Mouse (Mus musculus) heart, embryonic 13.5 days (tissue): ENCODE data around the gene Pfas. TPM values are rescaled to one million over a fixed set of nuclear protein-coding genes. Genes with fewer than 3 reads are reported as not detected.

Experiments used
- microRNA-seq: library from miRNA; unstranded; fragments of <30 nt; microRNA quantifications from one replicate; pipeline ENCODE4, GENCODE M21; 2016
- polyA plus RNA-seq: library from polyadenylated mRNA; unstranded; fragments of >200 nt; fragmentation: Nextera tagmentation; extraction: Ambion mirVana; gene quantifications from 2 replicates; pipeline ENCODE4 v1.2.1, GENCODE M21; 2015

Pfas gene
- polyA plus RNA-seq, 1 experiment from 2014 or later: 19.9 TPM

Small RNA genes within 50 kb of the gene (microRNA-seq; reads per million reads assigned to microRNA genes)
- gene Mir3062: 6.1 reads per million, percentile 22 among the genes with 10 or more reads in this experiment

Other genes with a start within 250 kb of the Pfas start
- 56.7 and 61.6 TPM in 2 replicates for gene Ndel1, start 136.6 kb downstream of the Pfas start, polyA plus RNA-seq
- 0.14 and 0.15 TPM in 2 replicates for gene Rnf222, start 119.9 kb downstream of the Pfas start, polyA plus RNA-seq
- 640 and 686 TPM in 2 replicates for gene Rpl26, start 106.9 kb downstream of the Pfas start, polyA plus RNA-seq
- not detected in 2 replicates for gene Odf4, start 81.4 kb downstream of the Pfas start, polyA plus RNA-seq
- gene Arhgef15, start 51.0 kb downstream of the Pfas start, polyA plus RNA-seq: 11.2 and 11.5 TPM in 2 replicates
- 1.4 and 2.1 TPM in 2 replicates for gene Slc25a35, start 40.3 kb downstream of the Pfas start, polyA plus RNA-seq
- gene Rangrf, start 33.3 kb downstream of the Pfas start, polyA plus RNA-seq: 67.9 and 75.5 TPM in 2 replicates
- 45.0 and 49.8 TPM in 2 replicates for gene Ctc1, start 7.5 kb upstream of the Pfas start, polyA plus RNA-seq
- gene Aurkb, start 37.2 kb upstream of the Pfas start, polyA plus RNA-seq: 78.4 and 83.0 TPM in 2 replicates
- gene Borcs6, start 51.3 kb upstream of the Pfas start, polyA plus RNA-seq: 9.7 and 10.3 TPM in 2 replicates
- gene Tmem107, start 62.3 kb upstream of the Pfas start, polyA plus RNA-seq: 28.4 and 31.3 TPM in 2 replicates
- gene Vamp2, start 80.0 kb upstream of the Pfas start, polyA plus RNA-seq: 79.5 and 82.1 TPM in 2 replicates
- gene Per1, start 86.8 kb upstream of the Pfas start, polyA plus RNA-seq: 8.6 and 9.0 TPM in 2 replicates
- gene Hes7, start 111.9 kb upstream of the Pfas start, polyA plus RNA-seq: 0.47 and 0.67 TPM in 2 replicates
- gene 9130213A22Rik, start 114.1 kb upstream of the Pfas start, polyA plus RNA-seq: 0.41 and 0.60 TPM in 2 replicates
- gene Aloxe3, start 117.4 kb upstream of the Pfas start, polyA plus RNA-seq: 0.13 and 0.14 TPM in 2 replicates
- gene Alox12b, start 148.5 kb upstream of the Pfas start, polyA plus RNA-seq: not detected in 2 replicates
- 1.1 and 1.5 TPM in 2 replicates for gene Alox8, start 189.4 kb upstream of the Pfas start, polyA plus RNA-seq
- gene Gucy2e, start 228.6 kb upstream of the Pfas start, polyA plus RNA-seq: 0.06 and 0.12 TPM in 2 replicates